Mouse (Mus musculus): ENCODE measurements around the gene Ptpn1.

Ptpn1 gene

DNA sequence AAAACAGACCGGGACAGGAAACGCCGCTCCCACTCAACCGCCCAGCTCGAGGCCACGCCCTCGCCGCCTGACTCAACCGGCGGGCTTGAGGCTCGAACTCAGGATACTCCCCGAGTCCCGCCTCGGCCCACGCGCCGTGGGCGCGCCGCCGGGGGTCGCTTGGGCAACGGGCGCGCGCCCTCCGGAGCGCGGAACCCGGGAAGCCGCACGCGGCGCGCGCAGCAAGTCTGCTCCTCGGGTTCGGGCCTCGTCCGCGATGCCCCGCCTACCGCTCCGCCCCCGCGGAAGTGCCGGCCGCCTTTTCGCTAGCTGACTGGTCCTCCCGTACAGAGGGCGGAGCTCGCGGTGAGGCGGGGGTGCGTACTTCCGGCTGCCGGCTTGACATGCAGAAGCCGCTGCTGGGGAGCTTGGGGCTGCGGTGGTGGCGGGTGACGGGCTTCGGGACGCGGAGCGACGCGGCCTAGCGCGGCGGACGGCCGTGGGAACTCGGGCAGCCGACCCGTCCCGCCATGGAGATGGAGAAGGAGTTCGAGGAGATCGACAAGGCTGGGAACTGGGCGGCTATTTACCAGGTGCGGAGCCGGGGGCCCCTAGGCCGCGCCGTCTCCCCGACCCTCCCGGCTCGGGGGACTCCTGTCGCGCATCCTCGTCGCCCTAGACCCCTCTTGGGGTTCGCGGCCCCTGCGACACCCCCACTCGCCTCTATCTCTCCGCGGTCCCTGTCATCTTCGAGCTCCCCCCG lies at the start of gene Ptpn1:
Gene Ptpn1, plus strand, starts transcription at position 73 of the 742 bp plus-strand sequence.
- DNase-seq (ENCODE audit: low spot score in 2 of 2): peak; percentile 97

DNA sequence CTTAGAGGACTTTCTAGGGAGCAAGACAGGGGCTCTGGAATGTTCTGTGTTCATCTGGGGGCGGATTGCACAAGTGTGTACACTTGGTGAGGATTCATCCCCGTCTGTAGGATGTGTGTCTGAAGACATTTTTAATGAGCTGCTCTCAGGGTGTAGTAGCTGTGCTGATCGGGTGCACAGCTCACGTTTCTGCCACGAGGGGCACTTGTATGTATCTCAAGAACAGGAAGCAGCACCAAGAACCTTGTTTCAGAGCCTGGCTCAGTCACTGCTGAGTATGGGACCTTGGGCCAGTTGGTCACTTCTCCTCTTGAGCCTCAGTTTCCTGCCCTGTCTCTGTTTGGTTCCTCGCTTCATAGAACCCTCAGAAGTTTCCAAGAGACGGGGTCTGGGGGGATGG lies 45.4 kb upstream of the Ptpn1 start:
- DNase-seq (ENCODE audit: low spot score in 2 of 2): no peak

DNA sequence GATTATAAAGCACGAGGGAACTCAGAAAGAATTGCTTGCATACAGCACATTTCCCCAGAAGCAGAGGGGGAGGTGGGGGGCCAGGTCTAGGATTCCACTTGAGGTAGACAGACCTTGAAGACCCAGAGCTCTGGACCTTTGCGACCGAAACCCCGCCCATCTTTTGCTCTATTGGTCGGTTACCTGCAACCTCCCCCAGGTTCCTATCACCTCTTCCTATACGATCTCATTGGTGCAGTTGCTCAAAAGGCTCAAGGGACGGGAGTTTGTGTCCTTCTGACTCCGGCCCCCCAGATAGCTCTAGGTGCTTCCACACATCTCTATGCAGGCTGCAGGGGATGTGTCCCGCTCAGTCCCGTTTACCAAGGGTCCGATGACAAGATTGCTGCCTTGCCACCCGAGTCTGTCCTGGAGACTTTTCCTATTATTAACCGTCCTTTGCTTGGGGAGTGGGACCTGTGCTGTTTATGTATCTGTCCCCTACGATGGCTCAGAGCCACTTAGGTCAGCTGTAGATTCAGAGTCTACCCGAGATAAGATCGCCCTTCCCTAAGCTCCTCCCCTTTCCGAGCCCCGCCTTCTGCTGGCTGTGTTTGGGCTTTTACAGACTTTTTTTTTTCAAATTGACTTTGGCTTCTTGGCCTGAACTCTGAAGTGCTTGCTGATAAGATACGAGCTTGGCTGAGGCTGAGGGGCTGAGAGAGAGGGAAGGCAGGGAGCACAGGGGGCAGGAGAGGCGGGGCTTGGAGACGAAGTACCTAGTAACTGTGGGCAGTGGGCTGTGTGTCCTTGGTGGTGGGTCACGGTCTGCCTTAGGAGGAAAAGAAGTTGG lies 44.1 kb upstream of the Ptpn1 start:
- no peak for DNase-seq (ENCODE audit: low spot score in 2 of 2)

DNA sequence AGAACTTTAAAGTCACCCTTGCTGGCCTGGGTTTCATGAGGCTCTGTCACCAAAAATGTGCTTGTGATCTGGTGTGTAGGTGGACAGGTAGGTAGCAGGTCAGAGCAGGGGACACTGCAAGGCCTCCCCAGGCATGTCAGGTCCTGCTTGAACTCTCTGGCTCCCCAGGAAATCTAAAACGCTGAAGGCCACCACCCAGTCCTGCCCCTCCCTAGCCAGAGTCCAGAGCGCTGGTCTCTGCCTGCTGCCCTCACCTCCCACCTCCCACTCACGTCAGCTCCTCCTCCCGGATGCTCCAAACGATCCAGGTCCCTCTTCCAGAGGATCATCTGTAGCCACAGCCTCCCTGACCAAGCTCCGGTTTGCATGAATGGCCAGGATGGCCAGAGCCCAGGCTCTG lies 43.0 kb upstream of the Ptpn1 start:
- no peak for DNase-seq (ENCODE audit: low spot score in 2 of 2)

DNA sequence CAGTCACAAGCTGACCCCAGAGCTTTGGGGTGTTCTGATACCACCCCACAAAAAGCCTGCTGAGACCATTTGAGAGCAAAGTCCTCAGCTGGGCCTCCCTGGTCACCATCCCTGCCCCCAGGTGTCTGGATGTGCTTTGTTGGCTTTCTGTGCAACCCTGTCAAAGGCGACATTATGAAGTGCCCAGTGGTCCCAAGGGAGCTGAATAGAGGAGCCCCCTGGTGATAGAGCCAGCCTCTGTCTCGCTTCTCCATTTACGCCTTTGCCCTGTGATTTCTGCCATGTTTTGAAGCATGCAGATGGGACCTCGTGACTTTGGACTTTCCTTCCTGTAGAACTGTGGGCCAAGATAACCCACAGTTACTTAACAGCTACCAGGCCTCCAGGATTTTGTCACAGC lies 42.0 kb upstream of the Ptpn1 start:
- DNase-seq (ENCODE audit: low spot score in 2 of 2): no peak

DNA sequence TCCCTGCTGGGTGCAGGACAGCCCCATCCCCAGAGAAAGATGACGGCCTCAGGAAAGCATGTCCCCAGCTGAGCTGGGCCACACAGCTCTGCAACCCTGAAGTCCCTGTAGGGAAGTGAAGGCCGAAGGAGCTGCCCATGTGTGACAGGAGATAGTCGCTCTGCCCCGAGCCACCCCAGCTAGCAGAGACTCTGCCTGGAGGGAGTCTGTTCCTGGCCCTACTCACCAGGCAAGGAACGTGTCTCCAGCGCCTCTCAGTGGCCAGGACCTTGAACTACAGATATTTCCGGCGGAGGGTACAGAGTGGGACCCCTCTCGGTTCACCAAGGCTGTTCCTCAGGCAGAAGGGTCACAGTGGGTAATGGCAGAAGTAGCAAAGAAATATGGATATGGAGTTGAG lies 39.9 kb upstream of the Ptpn1 start:
- no peak for DNase-seq (ENCODE audit: low spot score in 2 of 2)

DNA sequence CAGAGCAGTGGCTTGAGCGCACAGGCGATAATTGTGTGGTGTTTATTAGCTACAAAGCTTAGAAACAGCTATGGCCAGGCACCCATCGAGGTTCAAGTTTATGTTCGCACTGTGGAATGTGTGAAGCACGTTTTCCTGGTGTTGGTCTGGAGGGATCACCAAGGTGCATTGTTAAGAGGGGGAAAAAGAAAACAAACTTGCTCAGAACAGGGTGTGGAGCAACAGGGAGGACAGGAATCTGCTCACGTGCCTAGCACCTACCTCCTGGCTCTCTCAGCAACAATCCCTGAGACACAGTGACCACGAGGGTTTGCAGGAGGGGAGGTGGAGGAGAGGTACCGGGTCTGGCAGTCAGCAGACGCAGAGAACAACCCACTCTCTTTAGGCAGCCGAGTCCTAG lies 38.2 kb upstream of the Ptpn1 start:
- no peak for DNase-seq (ENCODE audit: low spot score in 2 of 2)

DNA sequence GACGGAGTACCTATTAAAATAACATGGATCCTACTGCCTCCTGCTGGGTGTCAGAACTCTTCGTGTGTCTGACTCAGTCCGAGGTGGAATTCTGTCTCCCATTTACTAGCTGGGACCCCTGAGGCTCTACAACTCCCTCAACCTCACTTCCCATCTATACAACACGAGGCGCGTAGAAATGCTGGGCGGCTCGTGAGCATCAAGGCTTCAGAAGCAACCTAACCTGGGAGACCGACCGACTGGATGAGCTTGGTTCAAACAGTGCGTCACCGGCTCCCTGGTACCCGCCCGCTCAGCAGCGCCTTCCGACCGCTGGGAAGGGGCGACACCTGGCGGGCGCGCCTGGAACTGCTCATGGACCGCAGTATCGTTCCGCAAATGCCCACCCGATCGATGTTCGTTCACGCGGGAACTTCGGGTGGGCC lies 36.9 kb upstream of the Ptpn1 start:
- DNase-seq (ENCODE audit: low spot score in 2 of 2): peak; percentile 54 to 61

DNA sequence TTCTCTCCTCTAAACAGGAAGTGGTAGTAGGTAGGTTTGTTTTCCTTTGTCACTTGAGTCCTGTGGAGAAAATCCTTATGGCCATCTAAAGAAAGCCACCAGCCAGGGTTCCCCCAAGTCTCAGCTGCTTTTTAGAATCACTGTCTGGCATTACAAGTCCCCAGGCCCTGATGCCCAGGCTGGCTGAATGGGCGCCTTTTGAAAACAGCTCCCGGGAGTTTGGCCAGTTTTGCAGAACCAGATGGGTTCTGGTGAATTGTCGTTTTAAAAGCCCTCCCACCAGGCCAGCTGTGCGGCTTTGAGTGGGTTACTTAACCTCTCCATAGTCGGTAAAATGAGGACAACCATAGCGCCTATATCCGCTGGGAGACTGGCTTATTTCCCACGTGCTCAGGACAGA lies 34.0 kb upstream of the Ptpn1 start:
- DNase-seq (ENCODE audit: low spot score in 2 of 2): no peak

DNA sequence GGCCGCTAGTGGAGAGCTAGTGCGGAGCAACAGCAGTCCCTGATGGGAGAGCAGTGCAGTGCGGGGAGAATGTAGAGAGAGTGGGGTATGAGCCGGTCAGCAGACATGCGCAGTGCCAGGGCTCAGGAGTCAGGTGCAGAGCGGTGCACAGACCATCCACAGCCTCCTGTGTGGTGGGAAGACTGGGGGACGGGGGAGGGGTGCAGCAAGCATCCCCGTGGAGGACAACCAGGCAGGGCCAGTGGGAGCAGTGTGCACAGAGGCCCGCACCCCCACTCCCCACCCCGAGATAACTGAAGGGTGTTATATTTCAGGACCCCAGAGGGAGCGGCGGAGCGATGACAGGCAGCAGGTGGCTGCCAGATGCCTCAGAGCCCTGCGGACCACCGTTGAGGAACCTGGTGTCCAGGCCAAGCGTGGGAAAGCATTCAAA lies 31.9 kb upstream of the Ptpn1 start:
- no peak for DNase-seq (ENCODE audit: low spot score in 2 of 2)

DNA sequence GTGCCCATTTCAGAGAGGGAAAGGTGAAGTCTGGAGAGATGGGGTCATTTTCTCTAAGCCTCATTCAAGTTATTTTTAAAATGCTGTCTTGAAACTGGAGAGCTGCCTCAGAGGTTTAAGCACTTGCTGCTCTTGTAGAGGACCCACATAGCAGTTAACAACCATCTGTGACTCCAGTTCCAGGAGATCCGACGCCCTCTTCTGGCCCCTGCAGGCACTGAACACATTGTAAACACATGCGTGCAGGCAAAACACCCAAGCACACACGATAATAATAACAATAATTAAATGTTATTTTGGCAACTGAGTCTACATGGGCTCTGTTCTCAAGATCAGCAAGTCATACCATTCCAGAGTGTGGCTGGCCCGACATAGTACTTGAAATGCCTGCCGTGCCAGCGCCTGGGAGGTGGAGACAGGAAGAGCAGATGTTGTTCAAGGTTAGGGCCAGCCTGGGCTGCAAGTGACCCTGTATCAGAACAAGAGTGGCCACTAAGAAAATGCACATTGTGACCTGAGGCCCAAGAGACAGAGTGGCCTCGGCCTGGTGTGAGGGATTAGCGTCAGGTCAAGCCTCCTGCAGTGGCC lies 29.6 kb upstream of the Ptpn1 start:
- DNase-seq (ENCODE audit: low spot score in 2 of 2): no peak

DNA sequence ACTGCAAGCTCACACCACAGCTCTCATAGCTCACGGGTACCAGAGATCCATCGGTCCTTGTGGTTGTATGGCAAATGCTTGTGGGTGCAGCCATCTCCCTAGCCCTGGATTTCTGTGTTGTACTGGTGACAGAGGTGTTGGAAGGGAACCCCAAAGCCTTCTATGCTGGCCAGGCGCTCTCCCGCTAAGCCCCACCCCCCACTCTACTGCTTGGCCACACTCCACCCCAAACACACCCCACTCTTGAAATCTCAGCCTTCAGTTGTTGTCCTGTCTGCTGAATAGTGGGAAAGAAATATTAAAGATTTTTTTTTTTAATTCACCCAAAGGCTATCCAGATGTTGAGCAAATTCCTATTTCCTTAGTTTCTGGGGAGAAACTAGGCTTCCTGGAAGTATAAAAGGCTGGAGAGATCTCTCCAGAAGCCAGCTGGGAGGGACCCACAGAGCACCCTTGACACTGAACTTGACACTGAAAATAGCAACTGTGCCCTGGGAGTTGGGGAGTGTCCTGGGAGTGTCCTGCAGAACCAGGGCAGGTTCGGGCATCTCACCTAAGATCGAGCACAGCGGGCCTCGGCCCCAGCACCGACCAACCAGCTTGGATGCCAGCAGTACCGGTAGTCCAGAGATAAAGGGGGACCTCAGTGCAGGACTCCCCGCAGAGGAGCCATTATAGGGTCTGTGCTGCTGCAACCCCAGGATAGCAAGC lies 28.5 kb upstream of the Ptpn1 start:
- no peak for DNase-seq (ENCODE audit: low spot score in 2 of 2)

DNA sequence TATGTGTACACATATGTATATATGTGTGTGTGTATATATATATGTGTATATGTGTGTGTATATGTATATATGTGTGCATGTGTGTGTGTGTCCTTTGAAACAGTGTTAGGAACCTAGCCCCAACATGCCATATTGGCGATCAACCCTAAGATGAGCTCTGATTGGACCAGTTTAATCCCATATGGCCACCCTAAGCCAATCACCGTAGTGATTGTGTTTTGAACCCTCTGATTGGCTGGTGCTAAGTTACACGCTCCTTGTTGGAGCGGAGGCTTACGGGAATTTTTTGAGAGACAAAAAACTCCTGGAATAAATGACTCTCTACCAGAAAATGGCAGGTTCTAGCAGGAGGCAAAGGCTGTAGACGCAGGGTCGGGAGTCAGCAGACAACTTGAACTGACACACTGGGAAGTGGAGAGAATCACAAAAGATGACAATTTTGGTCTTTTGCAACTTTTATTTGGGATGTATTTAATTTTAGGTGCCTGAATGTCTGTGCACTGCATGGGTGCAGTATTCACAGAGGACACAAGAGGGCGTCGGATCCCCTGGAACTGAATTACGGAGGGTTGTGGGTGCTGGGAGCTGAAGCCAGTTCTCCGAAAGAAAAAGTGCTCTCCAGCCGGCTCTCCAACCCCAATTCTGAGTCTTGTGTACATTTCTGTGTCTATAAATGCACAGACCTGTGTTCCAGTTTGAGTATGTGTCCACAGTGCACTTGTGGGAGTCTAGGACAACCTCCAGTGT lies 27.1 kb upstream of the Ptpn1 start:
- DNase-seq (ENCODE audit: low spot score in 2 of 2): no peak

DNA sequence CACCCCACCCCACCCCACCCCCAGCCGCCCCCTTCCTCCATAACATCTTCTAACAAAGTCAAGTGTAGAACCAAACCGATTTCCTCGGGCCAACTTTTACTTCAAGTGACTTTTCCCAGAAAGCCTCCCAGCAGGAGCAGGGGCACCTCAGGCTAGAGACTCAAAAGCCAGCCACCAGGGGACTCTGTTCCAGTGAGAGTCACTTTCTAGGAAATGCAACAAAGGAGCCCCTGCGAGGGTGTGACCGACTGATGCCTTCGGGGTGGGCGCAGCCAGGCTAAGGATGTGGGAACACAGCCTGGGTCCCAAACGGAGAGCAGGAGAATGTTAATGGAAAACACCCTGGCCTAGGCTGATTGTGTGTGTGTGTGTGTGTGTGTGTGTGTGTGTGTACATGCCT lies 26.3 kb upstream of the Ptpn1 start:
- DNase-seq (ENCODE audit: low spot score in 2 of 2): no peak

DNA sequence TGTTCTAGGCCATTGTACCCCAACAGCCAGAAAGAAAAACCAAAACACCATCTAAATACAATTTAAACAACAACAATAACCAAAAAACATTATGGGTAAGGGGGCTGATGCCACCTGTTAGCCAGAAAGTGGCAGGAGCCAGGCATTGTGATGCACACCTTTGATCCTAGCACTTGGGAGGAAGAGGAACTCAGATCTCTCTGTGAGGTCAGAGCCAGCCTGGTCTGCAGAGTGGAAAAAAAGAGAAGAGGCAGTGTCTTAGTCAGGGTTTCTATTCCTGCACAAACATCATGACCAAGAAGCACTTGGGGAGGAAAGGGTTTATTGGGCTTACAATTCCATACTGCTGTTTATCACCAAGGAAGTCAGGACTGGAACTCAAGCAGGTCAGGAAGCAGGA lies 25.1 kb upstream of the Ptpn1 start:
- no peak for DNase-seq (ENCODE audit: low spot score in 2 of 2)

DNA sequence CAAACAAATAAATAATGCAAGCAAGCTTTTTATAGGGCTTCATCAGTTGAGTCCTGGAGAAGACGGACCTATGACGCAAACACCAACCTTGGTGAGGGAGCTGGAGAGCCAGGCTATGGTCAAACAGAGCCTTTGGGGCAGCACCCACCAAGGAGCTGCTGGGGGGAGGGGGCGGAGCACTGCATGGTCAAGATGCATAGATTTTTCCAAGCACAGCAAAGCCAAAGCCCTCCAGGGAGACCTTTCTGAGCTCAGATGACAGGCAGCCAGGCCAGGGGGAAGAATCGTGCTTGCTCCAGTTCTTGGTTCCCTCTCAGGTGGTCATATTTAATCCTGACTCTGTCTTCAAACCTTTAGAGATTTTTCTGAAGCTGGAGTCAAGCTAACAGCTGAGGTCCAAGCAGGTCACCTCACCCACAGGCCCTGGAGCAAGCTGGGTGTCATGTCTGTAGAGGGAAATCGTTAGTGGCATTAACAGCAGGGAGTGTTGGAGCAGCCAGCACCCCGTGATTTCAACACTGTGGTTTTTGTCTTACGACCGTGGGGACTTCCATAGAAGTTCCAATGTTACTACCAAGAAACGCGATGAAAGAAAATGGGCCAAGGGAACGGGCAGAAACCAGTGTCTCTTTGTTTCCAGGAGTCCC lies 22.2 kb upstream of the Ptpn1 start:
- DNase-seq (ENCODE audit: low spot score in 2 of 2): no peak

DNA sequence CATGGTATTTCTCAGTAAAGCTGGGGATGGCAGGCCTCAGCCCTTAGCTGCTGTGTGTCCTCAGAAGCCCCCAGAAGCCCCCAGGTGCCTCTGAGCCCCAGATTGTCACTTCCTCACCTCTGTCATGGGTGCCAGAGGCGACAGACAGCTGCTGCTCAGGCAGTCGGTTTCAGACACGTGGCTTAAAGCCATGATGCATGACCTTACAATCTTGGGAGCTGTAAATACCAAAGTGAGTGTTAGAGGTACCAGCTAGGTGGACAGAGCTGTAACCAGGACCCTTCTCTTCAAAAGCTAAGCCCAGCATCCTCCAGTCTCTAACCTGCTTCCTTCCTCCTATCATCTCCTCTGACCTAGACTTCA lies 21.7 kb upstream of the Ptpn1 start:
- DNase-seq (ENCODE audit: low spot score in 2 of 2): no peak

DNA sequence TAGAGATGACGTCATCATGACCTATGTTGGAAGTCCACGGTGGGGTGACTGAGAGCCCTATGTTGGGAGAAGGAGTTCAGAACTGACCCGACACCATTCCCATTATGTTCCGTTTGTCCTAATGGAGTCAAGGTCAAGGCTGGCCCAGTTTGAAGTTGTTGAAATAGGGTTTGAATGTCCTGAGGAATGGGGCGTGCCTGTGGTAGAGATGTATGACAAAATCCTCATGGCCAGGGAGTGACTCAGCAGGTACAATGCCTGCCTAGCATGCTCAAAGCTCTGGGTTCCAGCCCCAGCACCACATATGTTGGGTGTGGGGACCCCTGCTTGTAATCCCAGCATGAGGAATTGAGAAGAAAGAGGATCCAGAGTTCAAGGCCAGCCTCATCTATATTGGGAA lies 20.3 kb upstream of the Ptpn1 start:
- DNase-seq (ENCODE audit: low spot score in 2 of 2): no peak

DNA sequence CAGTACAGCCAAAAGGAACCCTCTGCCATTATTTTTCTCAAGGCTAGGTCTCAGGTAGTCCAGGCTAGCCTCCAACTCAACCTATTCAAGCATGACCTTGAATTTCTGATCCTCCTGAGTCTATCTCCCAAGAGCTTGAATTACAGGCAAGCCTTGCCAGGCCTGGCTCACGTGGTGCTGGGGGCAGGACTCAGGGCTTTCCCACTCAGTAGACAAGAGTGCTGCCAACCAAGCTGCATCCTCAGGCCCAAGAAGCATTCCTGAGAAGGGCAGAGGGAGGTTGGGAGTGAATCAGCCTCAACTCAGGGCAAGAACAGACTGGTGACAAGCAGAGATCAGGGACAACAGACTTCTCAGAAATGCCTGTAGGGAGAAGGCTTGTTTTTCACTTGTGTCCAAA lies 12.8 kb upstream of the Ptpn1 start:
- DNase-seq (ENCODE audit: low spot score in 2 of 2): no peak

DNA sequence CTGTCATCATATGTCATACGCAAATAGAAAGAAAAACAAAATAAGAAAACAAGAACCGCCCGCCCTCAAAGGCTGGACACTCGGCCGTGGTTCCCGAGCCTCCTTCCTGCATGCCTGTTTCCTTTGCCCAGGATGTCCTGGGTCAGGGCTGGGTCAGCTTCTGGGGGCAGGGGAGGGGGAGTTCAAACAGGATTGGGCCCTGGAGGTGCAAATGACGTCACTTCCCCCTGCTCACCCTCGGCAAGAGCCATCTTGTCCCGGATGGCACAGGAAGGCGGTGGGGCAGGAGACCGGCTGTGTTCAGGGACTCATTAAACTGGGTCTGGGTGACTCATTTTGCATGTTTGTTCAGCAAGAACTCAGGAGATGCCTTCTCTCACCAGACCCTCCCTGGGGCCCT lies 11.8 kb upstream of the Ptpn1 start:
- DNase-seq (ENCODE audit: low spot score in 2 of 2): no peak

DNA sequence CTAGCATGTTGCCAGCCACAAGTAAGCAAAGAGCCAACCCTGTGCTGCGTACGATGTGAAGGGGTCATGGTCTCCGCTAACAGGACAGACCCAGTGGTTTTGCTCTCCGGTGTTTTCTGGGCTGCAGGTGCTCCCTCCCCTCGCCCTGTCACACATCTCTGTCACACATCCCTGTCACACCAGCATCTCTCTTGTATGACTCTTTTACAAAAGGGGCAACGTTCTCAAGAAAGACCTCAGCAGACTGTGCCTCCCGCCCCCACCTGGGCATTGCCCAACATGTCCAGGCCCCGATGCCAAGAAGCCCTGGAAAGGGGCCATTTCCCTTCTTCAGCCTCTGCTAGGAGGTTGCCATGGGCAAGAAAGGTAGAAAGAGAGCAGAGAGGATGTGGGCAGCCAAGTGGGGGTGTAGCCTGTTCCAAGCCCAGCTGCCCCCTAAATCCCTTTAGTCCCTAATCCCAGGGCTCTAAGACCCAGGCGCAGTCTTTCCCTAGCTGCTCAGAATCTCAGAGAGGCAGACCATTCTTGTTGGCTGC lies 10.8 kb upstream of the Ptpn1 start:
- DNase-seq (ENCODE audit: low spot score in 2 of 2): no peak

All from right cerebral cortex, postnatal 36 days (tissue).